In genomic region chr14:60771057-60771456, GRCm38 (mm10) we compare ENCODE assay signal across 8 mouse cellular contexts. TPM values are rescaled to one million over a fixed set of nuclear protein-coding genes. Genes with fewer than 3 reads are reported as not detected.
DNase-seq lines count a peak whose midpoint lies in the region; ATAC-seq and TF ChIP-seq lines count a peak whose summit lies in the region.

No protein-coding gene starts in this region.

- peak; percentile 84 for ATAC-seq in cerebellum, adult (ENCODE audit: insufficient number of reproducible peaks, low FRiP score, low TSS enrichment)
- peak; percentile 81 for ATAC-seq in forebrain, embryonic 13.5 days
- peak; percentile 87; the same call in 1 of the 2 replicates for ATAC-seq in neural tube, embryonic 14.5 days (ENCODE audit: low read depth)

- no peaks in the 10 kb centered on the region for H3K27me3 ChIP-seq in ES-Bruce4 (ENCODE audit: control insufficient read depth, insufficient read depth, low read length, poor library complexity, severe bottlenecking)
- H3K27me3 ChIP-seq in forebrain, embryonic 13.5 days, result no peaks in the 10 kb centered on the region
- no peaks in the 10 kb centered on the region for H3K27me3 ChIP-seq in neural tube, embryonic 14.5 days (ENCODE audit: control insufficient read depth, insufficient read depth, low read length)

- no peak overlapping the region for H3K27ac ChIP-seq in ES-Bruce4 (ENCODE audit: insufficient read depth, low read length)
- no peak overlapping the region for H3K27ac ChIP-seq in forebrain, embryonic 13.5 days
- no peak overlapping the region for H3K27ac ChIP-seq in neural tube, embryonic 14.5 days (ENCODE audit: low read depth, low read length)

- H3K4me3 ChIP-seq in ES-Bruce4 (ENCODE audit: low read depth, low read length), result peak overlapping the region; percentile 76
- H3K4me3 ChIP-seq in forebrain, embryonic 13.5 days, result peak overlapping the region; percentile 35
- H3K4me3 ChIP-seq in neural tube, embryonic 14.5 days (ENCODE audit: low read depth, low read length), result peak overlapping the region; percentile 24

- intact Hi-C loops in heart, postnatal 36 days (cut with DNase I), result loop anchor here (1.0 to 5.0 kb wide), 3 partner anchors 38 to 244 kb away; no protein-coding TSS in a partner anchor

- no peak for TF ChIP-seq EP300 in ES-Bruce4 (IDR thresholded peaks at IDR 0.05; ENCODE audit: insufficient read depth, low read depth, low read length)

- WGBS in forebrain, embryonic 13.5 days, result 8% methylated on average over 8 of the region's 8 CpGs
- 6% methylated on average over 8 of the region's 8 CpGs for WGBS in neural tube, embryonic 14.5 days

- H3K9me3 ChIP-seq in ES-Bruce4 (replicated peaks; ENCODE audit: control insufficient read depth, insufficient read depth, low read length, poor library complexity, severe bottlenecking), result no peaks in the 10 kb centered on the region
- H3K9me3 ChIP-seq in forebrain, embryonic 13.5 days (replicated peaks), result no peaks in the 10 kb centered on the region
- H3K9me3 ChIP-seq in neural tube, embryonic 14.5 days (ENCODE audit: control insufficient read depth, low read length), result no peaks in the 10 kb centered on the region

- no peaks in the 10 kb centered on the region for H3K36me3 ChIP-seq in ES-Bruce4 (ENCODE audit: control insufficient read depth, insufficient read depth, low read length, poor library complexity, severe bottlenecking)
- H3K36me3 ChIP-seq in forebrain, embryonic 13.5 days (ENCODE audit: poor library complexity, severe bottlenecking), result no peaks in the 10 kb centered on the region
- H3K36me3 ChIP-seq in neural tube, embryonic 14.5 days (ENCODE audit: control insufficient read depth, insufficient read depth, low read length), result no peaks in the 10 kb centered on the region

- DNase-seq in heart, postnatal 36 days, result peak; percentile 75 to 79
- DNase-seq in layer of hippocampus, adult 18-20 months (ENCODE audit: low spot score in 2 of 2), result peak; percentile 41 to 86
- peak; percentile 61 to 67 for DNase-seq in lung, adult 18-20 months
- DNase-seq in thymus, adult 18-20 months, result peak; percentile 37 to 51

- TF ChIP-seq POLR2A in ES-Bruce4 (IDR thresholded peaks at IDR 0.05; ENCODE audit: insufficient read depth, low read length), result no peak

- peaks cover 2% of the 10 kb centered on the region for H3K4me1 ChIP-seq in ES-Bruce4 (ENCODE audit: control insufficient read depth, insufficient read depth, low read length)
- H3K4me1 ChIP-seq in forebrain, embryonic 13.5 days, result no peaks in the 10 kb centered on the region; the same call in 1 of the 2 replicates
- H3K4me1 ChIP-seq in neural tube, embryonic 14.5 days (ENCODE audit: control insufficient read depth, insufficient read depth, low read length), result no peaks in the 10 kb centered on the region

- peak overlapping the region; percentile 58 for H3K4me2 ChIP-seq in forebrain, embryonic 13.5 days
- peak overlapping the region; percentile 39 for H3K4me2 ChIP-seq in neural tube, embryonic 14.5 days (ENCODE audit: low read depth, low read length)

- no peak overlapping the region; the same call in 1 of the 2 replicates for H3K9ac ChIP-seq in ES-Bruce4 (ENCODE audit: low read depth, poor library complexity, severe bottlenecking)
- 0 out of 2 replicates have a peak overlapping the region, but pooled peaks have one; percentile 37 for H3K9ac ChIP-seq in forebrain, embryonic 13.5 days
- H3K9ac ChIP-seq in neural tube, embryonic 14.5 days (replicated peaks; ENCODE audit: low read depth, low read length), result no peak overlapping the region

- TF ChIP-seq CTCF in ES-Bruce4 (IDR thresholded peaks at IDR 0.05; ENCODE audit: low read depth, low read length), result peak; percentile 66

RNA-seq across cellular contexts. Expression of gene C1qtnf9, which starts 3.1 kb away (rescaled TPM):
- polyA plus RNA-seq in ES-Bruce4 (2011; ENCODE audit: insufficient read depth, insufficient read length, low read depth, missing spikeins), result not detected in 2 replicates
- polyA plus RNA-seq in forebrain, embryonic 13.5 days (2015; fragmentation: Nextera tagmentation; extraction: Ambion mirVana), result 0.22 and 0.39 TPM in 2 replicates
- total RNA-seq in heart, postnatal 36 days (2021), result 10 to 100 TPM; 36.8 to 68.6 TPM
- total RNA-seq in layer of hippocampus, adult 18-20 months (2021), result under 1 TPM; 0.28 to 0.37 TPM
- polyA plus RNA-seq in neural tube, embryonic 14.5 days (2014; fragmentation: Nextera tagmentation; extraction: Ambion mirVana), result not detected in 2 replicates

RNA-seq across cellular contexts. Expression of gene Mipep, which starts 13.3 kb away (rescaled TPM):
- polyA plus RNA-seq in ES-Bruce4 (2011; ENCODE audit: insufficient read depth, insufficient read length, low read depth, missing spikeins), result 25.9 and 26.0 TPM in 2 replicates
- polyA plus RNA-seq in forebrain, embryonic 13.5 days (2015; fragmentation: Nextera tagmentation; extraction: Ambion mirVana), result 18.3 and 19.5 TPM in 2 replicates
- total RNA-seq in heart, postnatal 36 days (2021), result 10 to 100 TPM; 61.9 to 62.4 TPM
- 10 to 100 TPM; 30.2 to 31.3 TPM for total RNA-seq in layer of hippocampus, adult 18-20 months (2021)
- 19.9 and 20.4 TPM in 2 replicates for polyA plus RNA-seq in neural tube, embryonic 14.5 days (2014; fragmentation: Nextera tagmentation; extraction: Ambion mirVana)

Comparison
In these comparisons a context has a peak if more than half of its experiments do, and no peak if none do; other contexts are left out.
1. H3K4me3 ChIP-seq: peak in every context shown above with its lines; median percentile 76 in ES-Bruce4; 35 in forebrain, embryonic 13.5 days; 24 in neural tube, embryonic 14.5 days.